Mouse (Mus musculus): ENCODE results near the gene Rilpl1. TPM values are rescaled to one million over a fixed set of nuclear protein-coding genes. Genes with fewer than 3 reads are reported as not detected.
"Not testable (repeated sequence)": the region's sequence is repeated elsewhere in the genome, so short reads cannot be mapped to it uniquely, and the experiment has no call there.

Rilpl1 gene
- total RNA-seq, 2 experiments from 2014 or later: not detected

GRCm38 (mm10) chr5:124462297-124463025, 68.7 kb downstream of the Rilpl1 start:
- ATAC-seq (replicated peaks; ENCODE audit: low FRiP score, poor library complexity, severe bottlenecking): no peak

GRCm38 (mm10) chr5:124460922-124461321, 70.3 kb downstream of the Rilpl1 start:
- not testable (repeated sequence) for ATAC-seq (replicated peaks; ENCODE audit: low FRiP score, poor library complexity, severe bottlenecking)

DNA sequence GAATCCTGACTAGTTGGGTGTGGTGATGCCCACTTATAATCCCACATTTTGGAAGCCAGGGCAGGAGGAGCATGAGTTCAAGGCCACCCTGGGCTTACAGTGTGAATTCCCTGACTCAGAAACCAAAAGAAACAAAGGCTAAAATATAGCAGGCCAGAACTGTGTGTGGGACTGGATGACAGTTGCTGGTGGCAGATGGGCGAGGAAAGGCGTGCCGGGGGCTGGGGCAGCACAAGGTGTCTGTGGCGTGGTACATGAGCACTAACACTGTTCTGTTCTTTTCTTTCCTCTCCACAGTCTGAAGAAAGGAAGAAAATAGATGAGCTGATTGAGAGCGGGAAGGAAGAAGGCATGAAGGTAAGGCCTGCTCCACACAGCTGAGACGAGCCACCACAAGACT, 74.4 kb downstream of the Rilpl1 start:
- ATAC-seq (replicated peaks; ENCODE audit: low FRiP score, poor library complexity, severe bottlenecking): no peak

DNA sequence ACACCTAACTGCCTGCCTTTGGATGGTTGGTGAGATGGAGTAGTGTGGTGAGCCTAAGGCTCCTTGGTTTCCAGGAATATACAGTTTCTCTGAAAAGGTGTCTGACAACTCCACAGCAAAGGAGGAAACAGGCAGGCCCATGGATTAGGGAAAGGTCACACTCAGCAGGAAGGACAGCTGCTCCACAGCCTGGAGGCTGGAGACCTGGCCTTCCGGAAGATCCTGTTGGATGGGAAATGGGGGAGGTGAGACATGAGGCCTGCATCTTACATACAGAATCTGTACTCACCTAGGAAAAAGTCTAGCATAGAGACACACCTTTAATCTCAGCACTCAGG, 77.1 kb downstream of the Rilpl1 start:
- no peak for ATAC-seq (replicated peaks; ENCODE audit: low FRiP score, poor library complexity, severe bottlenecking)

GRCm38 (mm10) chr5:124453339-124454081, 77.7 kb downstream of the Rilpl1 start:
- no peak for ATAC-seq (replicated peaks; ENCODE audit: low FRiP score, poor library complexity, severe bottlenecking)

DNA sequence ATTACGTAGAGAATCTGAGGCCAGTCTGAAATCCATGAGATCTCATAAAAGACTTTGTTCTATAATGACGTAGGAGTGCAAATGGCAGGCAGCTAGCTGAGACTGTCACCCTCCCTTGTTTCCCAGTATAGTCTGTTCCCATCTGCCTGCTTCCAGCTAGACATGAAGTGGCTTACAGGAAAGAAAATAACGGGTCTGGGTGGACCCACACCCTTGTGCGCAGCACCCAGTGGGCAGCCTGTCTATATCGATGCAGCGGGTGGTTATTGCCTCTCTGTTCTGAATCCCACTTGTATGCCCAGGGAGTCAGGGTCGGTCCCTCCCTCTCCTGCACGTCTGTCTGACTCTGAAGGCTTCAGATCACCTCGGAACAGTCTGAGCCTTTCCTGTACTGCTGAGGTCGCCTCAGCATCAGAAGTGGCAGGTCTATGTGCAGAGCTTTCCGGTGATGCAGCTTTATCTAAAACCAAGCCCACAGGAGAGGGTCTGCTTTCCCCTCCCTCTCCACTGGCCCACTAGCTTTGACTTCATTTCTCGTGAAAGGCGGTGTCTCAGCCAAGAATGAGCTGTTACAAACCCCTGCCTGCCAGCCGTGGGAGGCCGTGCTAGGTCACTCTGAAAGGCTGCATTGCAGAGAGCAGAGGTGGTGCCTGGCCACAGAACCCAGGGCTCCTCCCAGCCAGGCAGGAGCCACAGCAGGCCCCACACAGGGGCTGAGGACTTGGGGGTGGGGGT, 78.5 kb downstream of the Rilpl1 start:
- ATAC-seq (replicated peaks; ENCODE audit: low FRiP score, poor library complexity, severe bottlenecking): no peak

GRCm38 (mm10) chr5:124450641-124451340, 80.4 kb downstream of the Rilpl1 start:
- ATAC-seq (replicated peaks; ENCODE audit: low FRiP score, poor library complexity, severe bottlenecking): 0 out of 2 replicates have a peak, but pooled peaks have one; percentile 20

DNA sequence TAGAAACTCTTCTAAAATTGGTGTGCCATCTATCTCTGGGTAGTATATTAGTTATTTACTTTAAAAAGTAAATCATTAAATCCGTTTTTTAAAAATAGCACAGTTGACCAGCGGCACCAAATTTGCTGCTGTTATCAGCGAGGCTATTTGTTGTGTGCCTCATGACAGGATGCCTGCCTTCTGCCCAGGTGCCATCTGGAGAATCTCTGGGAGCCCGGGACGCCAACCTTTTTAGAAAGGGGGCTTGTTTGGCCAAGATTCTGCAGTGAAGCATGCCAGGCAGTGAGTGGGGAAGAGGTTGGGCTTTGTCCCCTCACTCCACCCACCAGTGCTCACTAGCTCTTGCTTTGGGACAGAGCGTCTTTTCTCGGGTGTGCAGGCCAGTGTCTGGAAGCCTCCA, 81.1 kb downstream of the Rilpl1 start:
- no peak for ATAC-seq (replicated peaks; ENCODE audit: low FRiP score, poor library complexity, severe bottlenecking)

DNA sequence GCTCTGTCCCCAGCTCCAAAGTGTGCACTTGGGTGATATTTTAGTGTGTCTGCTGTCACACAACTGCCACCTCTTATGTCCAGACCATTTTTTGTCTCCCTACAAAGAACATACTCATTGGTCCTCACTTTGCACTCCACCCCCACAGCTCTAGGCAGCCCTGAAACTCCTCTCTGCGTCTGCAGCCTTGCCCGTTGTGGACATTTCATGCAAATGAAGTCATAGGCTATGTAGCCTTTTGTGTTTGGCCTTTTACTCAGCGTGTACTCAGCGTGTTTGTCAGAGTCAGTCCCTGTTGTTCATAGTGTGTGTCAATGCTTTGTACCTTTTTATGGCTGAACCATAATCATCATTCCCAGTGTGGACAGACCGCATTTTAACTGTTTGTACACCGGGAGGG, 81.7 kb downstream of the Rilpl1 start:
- ATAC-seq (replicated peaks; ENCODE audit: low FRiP score, poor library complexity, severe bottlenecking): no peak

GRCm38 (mm10) chr5:124446301-124446881, 84.8 kb downstream of the Rilpl1 start:
- peak; percentile 33 for ATAC-seq (replicated peaks; ENCODE audit: low FRiP score, poor library complexity, severe bottlenecking)

DNA sequence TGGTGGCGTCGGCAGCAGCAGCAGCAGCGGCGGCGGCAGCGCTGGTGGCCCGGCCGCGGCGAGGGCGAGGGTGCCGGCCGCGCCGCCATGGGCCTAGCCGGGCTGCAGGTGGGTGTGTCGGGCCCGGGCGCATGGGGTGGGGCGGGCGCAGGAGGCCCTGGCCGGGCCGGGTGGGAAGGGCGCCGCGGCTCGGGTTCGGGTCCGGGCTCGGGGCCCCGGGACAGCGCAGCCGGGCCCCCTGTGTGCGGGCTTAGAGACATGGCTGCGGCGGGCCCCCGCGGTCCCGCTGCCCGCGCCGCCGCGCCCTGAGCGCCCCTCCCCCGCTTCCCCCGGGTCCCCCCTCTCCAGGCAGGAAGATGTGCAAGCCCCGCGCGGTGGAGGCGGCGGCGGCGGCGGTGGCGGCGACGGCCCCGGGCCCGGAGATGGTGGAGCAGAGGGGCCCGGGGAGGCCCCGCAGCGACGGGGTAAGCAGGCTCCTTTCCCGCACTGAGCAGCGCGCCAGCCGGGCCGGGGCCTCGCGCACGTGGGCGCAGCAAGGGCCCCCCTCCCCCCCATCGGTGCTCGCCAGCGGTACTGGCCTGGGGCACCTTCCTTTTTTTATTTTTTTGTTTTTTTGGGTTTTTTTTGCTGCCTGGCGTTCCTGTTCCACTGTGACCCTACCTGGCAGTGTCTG, 85.4 kb downstream of the Rilpl1 start:
- peak; percentile 53; the same call in 1 of the 2 replicates for ATAC-seq (replicated peaks; ENCODE audit: low FRiP score, poor library complexity, severe bottlenecking)

GRCm38 (mm10) chr5:124444661-124445561, 86.3 kb downstream of the Rilpl1 start:
- ATAC-seq (replicated peaks; ENCODE audit: low FRiP score, poor library complexity, severe bottlenecking): peak; percentile 60

GRCm38 (mm10) chr5:124444208-124444607, 87.0 kb downstream of the Rilpl1 start:
- no peak for ATAC-seq (replicated peaks; ENCODE audit: low FRiP score, poor library complexity, severe bottlenecking)

Other genes starting within 250 kb of the Rilpl1 start
- gene Mphosph9, start 203.4 kb downstream of the Rilpl1 start, total RNA-seq (2015; ENCODE audit: low replicate concordance): 39.0 and 47.6 TPM in 2 replicates
- 54.2 and 56.6 TPM in 2 replicates for gene Mphosph9, start 203.4 kb downstream of the Rilpl1 start, total RNA-seq (2017; ENCODE audit: low replicate concordance)
- 2.9 and 8.4 TPM in 2 replicates for gene 2810006K23Rik, start 203.3 kb downstream of the Rilpl1 start, total RNA-seq (2015; ENCODE audit: low replicate concordance)
- gene 2810006K23Rik, start 203.3 kb downstream of the Rilpl1 start, total RNA-seq (2017; ENCODE audit: low replicate concordance): 5.1 and 6.2 TPM in 2 replicates
- gene Cdk2ap1, start 168.3 kb downstream of the Rilpl1 start, total RNA-seq (2015; ENCODE audit: low replicate concordance): 80.5 and 89.0 TPM in 2 replicates
- 70.8 and 92.4 TPM in 2 replicates for gene Cdk2ap1, start 168.3 kb downstream of the Rilpl1 start, total RNA-seq (2017; ENCODE audit: low replicate concordance)
- gene Sbno1, start 105.4 kb downstream of the Rilpl1 start, total RNA-seq (2015; ENCODE audit: low replicate concordance): 43.6 and 59.9 TPM in 2 replicates
- gene Sbno1, start 105.4 kb downstream of the Rilpl1 start, total RNA-seq (2017; ENCODE audit: low replicate concordance): 84.5 and 106 TPM in 2 replicates
- 307 and 377 TPM in 2 replicates for gene Kmt5a, start 91.5 kb downstream of the Rilpl1 start, total RNA-seq (2015; ENCODE audit: low replicate concordance)
- gene Kmt5a, start 91.5 kb downstream of the Rilpl1 start, total RNA-seq (2017; ENCODE audit: low replicate concordance): 344 and 488 TPM in 2 replicates
- 7.1 and 7.9 TPM in 2 replicates for gene Rilpl2, start 53.0 kb downstream of the Rilpl1 start, total RNA-seq (2015; ENCODE audit: low replicate concordance)
- 5.3 and 7.0 TPM in 2 replicates for gene Rilpl2, start 53.0 kb downstream of the Rilpl1 start, total RNA-seq (2017; ENCODE audit: low replicate concordance)
- gene Snrnp35, start 48.3 kb downstream of the Rilpl1 start, total RNA-seq (2015; ENCODE audit: low replicate concordance): 1.7 and 7.9 TPM in 2 replicates
- 9.0 TPM in 1 of 2 replicates, not detected in the other for gene Snrnp35, start 48.3 kb downstream of the Rilpl1 start, total RNA-seq (2017; ENCODE audit: low replicate concordance)
- gene Tmed2, start 9.3 kb upstream of the Rilpl1 start, total RNA-seq (2015; ENCODE audit: low replicate concordance): 454 and 638 TPM in 2 replicates
- 524 and 584 TPM in 2 replicates for gene Tmed2, start 9.3 kb upstream of the Rilpl1 start, total RNA-seq (2017; ENCODE audit: low replicate concordance)
- gene Ddx55, start 21.5 kb upstream of the Rilpl1 start, total RNA-seq (2015; ENCODE audit: low replicate concordance): 5.8 and 9.6 TPM in 2 replicates
- 5.0 and 10.5 TPM in 2 replicates for gene Ddx55, start 21.5 kb upstream of the Rilpl1 start, total RNA-seq (2017; ENCODE audit: low replicate concordance)
- gene Eif2b1, start 47.7 kb upstream of the Rilpl1 start, total RNA-seq (2015; ENCODE audit: low replicate concordance): 17.7 and 21.0 TPM in 2 replicates
- 7.8 and 15.2 TPM in 2 replicates for gene Eif2b1, start 47.7 kb upstream of the Rilpl1 start, total RNA-seq (2017; ENCODE audit: low replicate concordance)
- 6.1 and 20.5 TPM in 2 replicates for gene Gtf2h3, start 47.7 kb upstream of the Rilpl1 start, total RNA-seq (2015; ENCODE audit: low replicate concordance)
- gene Gtf2h3, start 47.7 kb upstream of the Rilpl1 start, total RNA-seq (2017; ENCODE audit: low replicate concordance): 4.7 and 16.6 TPM in 2 replicates
- 3.8 and 7.2 TPM in 2 replicates for gene Atp6v0a2, start 97.2 kb upstream of the Rilpl1 start, total RNA-seq (2015; ENCODE audit: low replicate concordance)
- 7.6 and 8.5 TPM in 2 replicates for gene Atp6v0a2, start 97.2 kb upstream of the Rilpl1 start, total RNA-seq (2017; ENCODE audit: low replicate concordance)
- under 0.01 TPM in 1 of 2 replicates, not detected in the other for gene Dnah10, start 193.7 kb upstream of the Rilpl1 start, total RNA-seq (2015; ENCODE audit: low replicate concordance)
- gene Dnah10, start 193.7 kb upstream of the Rilpl1 start, total RNA-seq (2017; ENCODE audit: low replicate concordance): not detected in 2 replicates